Mouse (Mus musculus) megakaryocyte-erythroid progenitor cell, adult 5-6 weeks (primary cell): Measurements from ENCODE around the gene Smarcad1. TPM values are rescaled to one million over a fixed set of nuclear protein-coding genes. Genes with fewer than 3 reads are reported as not detected.

Experiments
- ATAC-seq: replicated peaks from 2 replicates; pipeline ENCODE4 v1.8.0; 2016; ENCODE audit warnings: mild to moderate bottlenecking, inconsistent platforms; ENCODE audit not compliant: severe bottlenecking, poor library complexity, low FRiP score, low TSS enrichment
- total RNA-seq, 2 experiments: library from RNA; stranded (forward) in 1 of 2; stranded (reverse) in 1 of 2; fragments of 200-1000, 215-1000 nt in 1 of 2; fragments of >200 nt in 1 of 2; fragmentation: Nextera tagmentation in 1 of 2; gene quantifications; 2 replicates each; pipeline ENCODE4 v1.2.3; 2014 to 2017

The Smarcad1 gene
- total RNA-seq, 2 experiments from 2014 or later = 53.9 to 72.8 TPM

GRCm38 (mm10) chr6:65061049-65061448 lies 18.7 kb downstream of the Smarcad1 start:
- ATAC-seq = no peak

DNA sequence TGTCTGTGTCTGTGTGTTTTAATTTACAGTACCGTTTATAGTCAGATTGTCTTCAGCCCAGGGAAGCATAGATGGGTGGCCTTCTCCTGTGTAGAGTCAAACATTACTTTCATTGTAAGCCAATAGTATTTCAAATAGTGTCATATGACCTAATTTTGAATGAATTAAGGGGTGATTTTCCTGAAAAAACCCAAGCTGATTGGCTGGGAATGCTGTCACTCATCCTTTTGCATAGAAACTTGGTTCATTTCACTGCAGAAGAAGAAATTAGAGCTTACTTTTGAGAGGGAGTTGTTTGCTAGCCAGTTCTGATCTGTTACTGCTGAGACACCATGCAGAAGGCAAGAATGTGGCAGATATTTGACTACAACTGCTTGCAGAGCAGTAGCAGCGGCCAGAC lies 32.8 kb downstream of the Smarcad1 start:
- no peak for ATAC-seq

- ATAC-seq = 0 out of 2 replicates have a peak, but pooled peaks have one; percentile 63
Observed at GRCm38 (mm10) chr6:65079139-65079538, 36.8 kb downstream of the Smarcad1 start.

DNA sequence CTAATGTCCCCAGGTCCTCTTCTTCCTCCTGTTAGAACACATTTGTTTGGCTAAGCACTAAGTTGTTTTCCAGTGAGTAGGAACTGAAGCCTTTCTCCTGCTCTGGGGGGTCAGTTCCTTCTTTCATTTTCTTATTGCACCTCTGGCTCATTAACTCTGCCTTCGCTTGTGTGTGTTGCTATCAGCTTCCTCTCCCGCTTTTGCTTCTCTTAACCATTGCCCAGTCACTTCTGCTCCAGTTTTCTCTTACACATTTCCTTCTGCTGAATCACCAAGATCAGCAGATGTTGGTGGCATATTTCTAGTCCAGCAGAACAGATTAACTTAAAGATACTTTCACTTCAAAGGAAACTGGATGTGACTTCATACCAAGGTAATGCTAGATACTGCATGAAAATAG lies 72.5 kb downstream of the Smarcad1 start:
- ATAC-seq = no peak

GRCm38 (mm10) chr6:65117540-65117939 lies 75.2 kb downstream of the Smarcad1 start:
- ATAC-seq = no peak

GRCm38 (mm10) chr6:65126074-65126726 lies 83.8 kb downstream of the Smarcad1 start:
- ATAC-seq = peak; percentile 81

DNA sequence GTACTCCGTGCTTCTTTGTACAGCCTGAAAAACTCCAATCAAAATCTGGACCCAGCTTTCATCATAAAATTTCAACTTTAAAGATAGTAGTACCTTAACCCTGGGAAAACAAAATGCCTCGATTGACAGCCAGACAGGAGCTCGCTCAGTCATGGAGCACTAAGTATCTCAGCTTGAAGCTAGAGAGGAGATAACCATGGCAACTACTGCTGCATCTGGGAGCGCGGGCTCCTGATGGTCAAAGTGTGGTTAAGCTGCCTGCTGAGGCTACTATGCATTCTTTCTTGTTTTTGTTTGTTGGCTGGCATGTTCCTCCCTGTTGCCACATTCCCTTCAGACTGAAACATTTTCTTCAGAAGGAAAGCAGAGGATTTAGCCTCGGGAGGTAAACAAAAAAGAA lies 90.0 kb downstream of the Smarcad1 start:
- no peak for ATAC-seq

DNA sequence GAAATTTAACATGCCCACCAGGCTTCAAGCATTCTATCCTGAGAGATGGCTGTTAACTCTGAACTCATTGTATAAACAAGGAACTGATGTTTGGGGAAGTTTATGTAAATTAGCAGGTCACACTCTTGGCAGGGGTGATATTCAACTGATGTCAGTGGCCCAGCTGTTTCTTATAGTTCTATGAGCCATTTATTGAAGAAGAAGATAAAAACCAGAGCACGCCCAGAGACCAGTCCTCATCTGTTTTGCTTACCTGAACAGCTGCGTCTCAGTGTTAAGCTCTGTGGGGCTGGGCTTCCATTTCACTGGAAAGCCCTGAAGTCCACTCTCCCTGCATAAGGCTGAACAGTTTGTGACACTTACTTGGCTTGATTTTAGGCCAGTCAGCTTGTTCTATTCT lies 95.4 kb downstream of the Smarcad1 start:
- ATAC-seq = no peak

GRCm38 (mm10) chr6:65138243-65138642 lies 95.9 kb downstream of the Smarcad1 start:
- no peak for ATAC-seq

GRCm38 (mm10) chr6:65140082-65140749 lies 97.8 kb downstream of the Smarcad1 start:
- ATAC-seq = no peak

DNA sequence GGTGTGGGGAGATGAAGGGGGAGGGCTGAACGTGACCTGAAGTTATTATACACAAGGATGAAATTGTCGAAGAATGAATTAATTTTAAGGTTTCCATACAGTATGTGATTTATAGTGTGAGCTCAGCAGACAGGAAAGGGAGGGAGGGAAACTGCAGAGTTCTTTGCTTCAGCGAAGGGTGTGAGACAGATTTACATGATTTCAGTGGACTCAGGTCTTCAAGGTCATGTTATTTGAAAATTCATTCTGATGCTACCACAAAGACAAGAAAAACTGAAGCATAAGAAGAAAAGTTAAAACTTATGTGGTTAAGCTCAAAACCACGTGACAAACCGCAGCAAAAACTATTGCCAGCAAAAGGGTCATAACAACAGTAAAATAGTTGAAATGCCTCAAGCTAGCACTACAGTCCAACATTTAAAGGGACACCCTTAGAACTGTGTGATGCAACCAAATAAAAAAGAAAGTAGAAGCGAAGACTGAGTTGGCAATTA lies 98.4 kb downstream of the Smarcad1 start:
- ATAC-seq = no peak

DNA sequence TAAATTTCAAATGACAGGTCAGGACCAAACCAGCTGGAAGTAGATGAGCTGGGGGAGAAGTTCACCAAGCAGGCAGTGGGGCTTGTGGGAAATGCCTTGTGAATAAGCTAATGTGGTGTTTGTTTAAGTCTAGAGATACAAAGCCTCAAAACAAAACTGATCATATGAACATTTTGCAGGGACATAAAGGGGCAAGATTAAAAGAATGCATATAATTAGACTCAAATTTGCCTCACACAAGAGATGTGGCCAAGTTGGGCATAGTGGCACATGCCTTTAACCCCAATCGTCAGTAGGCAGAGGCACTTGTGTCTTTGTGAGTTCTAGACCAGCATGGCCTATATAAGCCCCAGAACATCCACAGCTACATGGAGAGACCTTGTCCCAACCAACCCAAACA lies 99.9 kb downstream of the Smarcad1 start:
- no peak for ATAC-seq

DNA sequence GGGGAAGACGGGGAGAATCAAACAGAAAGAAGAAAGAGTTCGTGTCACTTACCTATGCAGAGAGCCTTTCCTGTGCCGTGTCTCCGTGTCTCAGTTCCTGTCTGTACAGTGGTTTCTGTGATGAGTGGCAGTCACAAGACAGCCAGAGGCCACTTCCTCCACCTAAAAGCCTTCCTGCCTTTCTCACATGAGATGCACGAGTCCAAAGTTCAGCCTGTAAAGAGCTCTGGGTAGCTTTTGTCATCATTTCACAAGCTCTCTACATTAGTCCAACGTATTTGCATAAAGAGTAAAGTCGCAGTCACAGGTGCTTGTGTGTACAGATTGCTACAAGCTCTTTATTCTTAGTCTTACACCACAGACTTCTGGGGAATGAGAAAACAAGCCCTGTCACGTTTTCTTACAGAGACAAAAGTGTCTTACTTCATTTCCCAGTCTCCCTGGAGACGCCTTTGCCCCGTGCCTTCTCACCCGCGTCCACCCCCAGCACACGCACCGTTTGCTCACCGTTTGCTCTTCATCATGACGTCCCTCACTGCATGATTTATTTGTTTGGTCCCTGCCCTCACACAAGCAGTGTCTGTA lies 102.3 kb downstream of the Smarcad1 start, which contains the start of gene Hpgds:
Gene Hpgds, minus strand, starts transcription at position 288 of the 585 bp plus-strand sequence.
- 0 out of 2 replicates have a peak, but pooled peaks have one; percentile 37 for ATAC-seq

DNA sequence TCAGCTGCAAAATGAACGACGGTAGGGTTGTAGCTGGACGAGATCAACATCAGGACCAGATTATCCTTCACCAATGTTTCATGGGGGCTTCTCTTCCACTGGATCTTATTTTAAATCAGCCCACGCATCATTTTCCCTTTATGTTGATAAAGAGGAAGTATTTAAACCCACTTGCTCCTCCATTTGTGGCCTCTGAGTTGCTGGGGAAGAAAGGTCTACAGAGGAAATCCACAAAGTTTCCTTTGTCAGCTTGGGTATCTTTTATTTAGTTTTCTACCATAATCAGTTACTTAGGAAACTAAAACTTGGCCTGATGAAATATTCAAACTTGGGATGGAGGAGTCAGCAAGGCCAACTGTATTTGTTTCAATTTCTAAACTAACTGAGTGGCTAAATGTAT lies 104.0 kb downstream of the Smarcad1 start:
- ATAC-seq = no peak

DNA sequence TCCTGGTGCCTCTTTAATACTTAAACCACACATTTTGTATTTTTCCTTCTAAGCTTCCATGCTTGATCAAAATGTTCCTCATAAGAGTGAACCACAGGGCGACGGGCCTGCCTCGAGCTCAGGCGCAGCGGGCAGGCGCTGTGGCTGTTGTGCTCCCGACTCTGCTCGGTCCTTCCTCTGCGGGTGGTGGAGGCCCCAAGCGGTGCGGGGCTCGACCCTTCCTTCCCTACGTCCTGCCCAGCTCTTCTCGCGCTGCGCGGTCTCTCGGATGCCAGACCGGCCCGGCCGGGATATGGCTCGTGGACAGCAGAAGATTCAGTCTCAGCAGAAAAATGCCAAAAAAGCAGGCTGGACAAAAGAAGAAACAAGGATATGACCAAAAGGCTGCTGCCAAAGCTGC lies 108.3 kb downstream of the Smarcad1 start:
- ATAC-seq = no peak

GRCm38 (mm10) chr6:65153570-65153969 lies 111.2 kb downstream of the Smarcad1 start:
- no peak for ATAC-seq

DNA sequence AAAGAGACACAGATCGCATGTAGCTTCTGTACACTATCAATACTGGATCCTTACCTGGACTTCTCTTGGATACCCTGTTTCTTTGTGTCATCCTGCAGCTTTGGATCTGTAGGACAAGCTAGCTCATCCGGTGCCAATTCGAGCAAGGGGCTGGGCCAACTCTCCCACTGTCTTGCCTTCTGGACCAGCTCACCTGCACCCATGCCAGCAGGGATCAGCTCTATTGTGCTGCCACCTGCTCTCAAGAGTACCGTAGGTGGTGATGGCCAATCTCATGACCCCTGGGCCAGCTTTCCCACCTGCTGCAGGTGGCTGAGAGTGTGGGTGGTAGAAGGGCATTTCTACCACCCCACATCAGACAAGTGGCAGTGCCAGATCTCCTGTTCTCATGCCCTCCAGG lies 114.7 kb downstream of the Smarcad1 start:
- no peak for ATAC-seq

DNA sequence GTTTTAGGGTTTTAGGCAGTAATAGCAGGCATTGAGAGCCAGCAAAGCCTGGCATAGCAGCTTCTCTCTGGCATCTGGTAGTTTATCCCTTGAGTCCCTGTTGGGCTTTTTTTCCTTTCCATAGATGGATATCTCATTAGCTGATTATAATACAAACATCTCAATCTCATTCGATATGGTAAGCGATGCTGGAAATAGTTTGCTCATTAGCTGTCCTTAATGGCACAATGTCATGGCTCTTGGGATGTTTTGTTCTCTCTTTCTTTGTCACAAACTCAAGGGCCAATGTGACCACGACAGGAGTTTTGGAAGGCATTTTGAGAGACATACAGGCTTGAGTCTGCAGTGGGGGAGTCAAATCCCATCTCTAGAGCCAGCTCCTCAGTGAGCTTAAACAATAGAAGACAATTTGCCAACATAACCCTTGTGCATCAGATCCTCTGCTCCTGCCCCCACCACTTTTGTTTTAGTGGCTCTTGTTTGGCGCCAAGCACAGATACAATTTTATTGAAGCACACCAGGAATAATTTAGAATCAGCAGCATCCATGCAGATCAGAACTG lies 117.1 kb downstream of the Smarcad1 start:
- ATAC-seq = no peak

GRCm38 (mm10) chr6:65164137-65164536 lies 121.8 kb downstream of the Smarcad1 start:
- no peak for ATAC-seq

DNA sequence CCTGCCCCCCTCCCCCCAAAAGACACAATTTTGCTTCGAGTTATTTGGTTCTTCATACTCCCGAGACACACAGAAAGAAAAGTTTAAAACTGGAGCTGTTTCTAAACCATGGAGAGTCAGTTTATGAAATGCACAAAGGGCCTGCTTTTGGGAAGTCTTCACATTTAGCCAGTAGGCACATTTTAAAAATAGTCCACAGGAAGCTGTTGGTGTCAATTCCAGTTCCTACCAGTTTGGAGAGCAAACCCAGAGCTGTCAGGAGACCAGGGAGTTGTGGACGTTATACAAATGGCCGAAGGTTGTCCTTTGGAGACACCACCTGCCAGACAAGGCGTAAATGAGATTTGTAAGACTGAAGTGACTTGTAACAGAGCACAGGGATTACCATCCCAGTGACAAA lies 122.6 kb downstream of the Smarcad1 start:
- no peak for ATAC-seq
